Mouse (Mus musculus) thymus, postnatal 25 days (tissue): ENCODE measurements around the gene Cpne5.
"Not testable (repeated sequence)": the region's sequence is repeated elsewhere in the genome, so short reads cannot be mapped to it uniquely, and the experiment has no call there.

Experiments
- DNase-seq: peaks from one replicate; pipeline ENCODE4 v3.0.0; 2022

Cpne5 gene

DNA sequence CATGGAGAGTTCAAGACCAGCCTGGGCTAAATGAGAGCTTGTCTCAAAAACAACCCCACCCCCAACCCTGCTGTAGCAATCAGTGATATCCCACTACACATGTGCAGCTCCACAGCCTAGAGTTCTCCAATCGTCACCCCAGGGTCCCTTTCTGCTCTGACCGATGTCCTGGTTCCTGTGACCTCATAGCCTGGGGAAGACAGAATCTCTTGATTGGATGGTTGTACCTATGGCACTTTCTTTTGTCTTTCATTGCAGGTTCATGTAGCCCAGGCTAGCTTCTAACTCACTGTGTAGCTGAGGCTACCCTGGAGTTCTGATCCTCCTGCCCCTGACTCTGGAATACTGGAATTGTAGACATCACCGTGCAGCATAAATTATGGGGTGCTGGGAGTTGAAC lies 111.4 kb downstream of the Cpne5 start:
- no peak for DNase-seq

- no peak for DNase-seq
These were observed 114.3 kb downstream of the Cpne5 start for GRCm38 (mm10) chr17:29123578-29124174.

DNA sequence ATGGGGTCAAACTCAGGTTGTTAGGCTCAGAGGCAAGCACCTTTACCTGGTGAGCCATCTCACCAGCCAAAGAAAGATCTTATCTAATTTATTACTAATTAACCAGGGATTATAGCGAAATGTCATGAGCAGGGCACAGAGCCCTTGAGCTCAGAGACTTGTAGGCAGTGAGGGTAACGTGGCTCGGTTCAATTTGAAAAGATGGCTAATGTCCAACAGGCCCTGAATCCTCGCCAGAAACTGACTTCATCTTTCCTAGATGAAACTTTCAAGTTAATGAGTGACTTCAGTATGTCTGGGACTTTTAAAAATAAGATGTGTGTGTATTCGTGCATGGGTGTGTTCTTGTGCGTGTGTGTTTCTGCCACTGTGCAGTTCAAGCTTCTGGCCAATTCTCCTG lies 115.2 kb downstream of the Cpne5 start:
- DNase-seq, result no peak

GRCm38 (mm10) chr17:29120666-29121065 lies 117.3 kb downstream of the Cpne5 start:
- DNase-seq, result no peak

DNA sequence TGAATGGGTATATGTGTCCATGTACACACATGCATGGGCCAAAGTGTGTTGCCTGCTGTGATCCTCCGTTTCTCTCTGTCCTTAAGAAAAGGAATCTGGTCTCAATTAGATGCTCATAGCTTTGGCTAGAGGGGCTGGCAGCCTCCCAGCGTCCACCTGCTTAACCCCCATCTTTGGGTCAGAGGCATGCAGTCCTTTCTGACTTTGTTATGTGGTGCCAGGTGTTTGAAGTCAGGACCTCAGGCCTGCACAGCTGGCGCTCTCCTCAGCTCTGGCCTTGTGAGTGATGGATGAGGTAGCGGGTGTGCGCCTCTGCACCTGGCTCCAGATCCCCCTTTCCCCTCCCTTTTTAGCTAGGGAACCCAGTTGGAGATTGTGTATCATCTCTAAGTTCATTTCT lies 119.9 kb downstream of the Cpne5 start:
- DNase-seq, result peak; percentile 30

DNA sequence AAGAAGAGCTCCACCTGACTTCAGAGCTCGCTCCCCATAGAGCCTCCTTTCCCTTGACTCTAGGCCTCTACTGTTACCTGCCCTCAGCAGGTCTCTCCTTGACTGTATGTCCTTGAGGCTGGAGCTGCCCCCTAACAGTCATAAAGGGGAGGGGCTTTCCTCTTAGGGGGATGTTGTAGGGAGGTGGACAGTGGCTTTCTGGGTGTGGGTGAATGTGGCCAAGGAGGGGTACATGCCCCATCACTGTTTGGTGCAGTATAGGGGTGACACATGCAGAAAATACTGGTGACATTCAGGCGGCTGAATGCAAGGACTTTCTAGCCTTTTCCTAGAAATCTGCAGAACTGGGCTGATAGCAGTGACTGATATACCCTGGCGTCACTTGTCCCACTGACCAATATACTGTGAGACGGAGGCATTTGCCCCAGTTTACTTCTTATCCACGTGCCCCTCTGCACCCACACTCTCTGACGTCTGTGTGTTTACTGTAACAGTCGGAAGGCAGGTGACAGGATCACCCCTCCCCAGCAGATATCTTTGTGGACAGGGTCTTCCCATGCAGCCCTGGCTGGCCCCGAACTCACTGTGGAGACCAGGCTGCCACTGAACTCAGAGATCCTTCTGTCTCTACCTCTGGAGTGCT lies 120.8 kb downstream of the Cpne5 start:
- DNase-seq, result no peak

GRCm38 (mm10) chr17:29116023-29116422 lies 121.9 kb downstream of the Cpne5 start:
- no peak for DNase-seq

- DNase-seq, result no peak
These were observed 124.2 kb downstream of the Cpne5 start, which contains the start of gene Rab44 for GRCm38 (mm10) chr17:29113591-29114352. Gene Rab44, plus strand, starts transcription at chr17:29114145.

DNA sequence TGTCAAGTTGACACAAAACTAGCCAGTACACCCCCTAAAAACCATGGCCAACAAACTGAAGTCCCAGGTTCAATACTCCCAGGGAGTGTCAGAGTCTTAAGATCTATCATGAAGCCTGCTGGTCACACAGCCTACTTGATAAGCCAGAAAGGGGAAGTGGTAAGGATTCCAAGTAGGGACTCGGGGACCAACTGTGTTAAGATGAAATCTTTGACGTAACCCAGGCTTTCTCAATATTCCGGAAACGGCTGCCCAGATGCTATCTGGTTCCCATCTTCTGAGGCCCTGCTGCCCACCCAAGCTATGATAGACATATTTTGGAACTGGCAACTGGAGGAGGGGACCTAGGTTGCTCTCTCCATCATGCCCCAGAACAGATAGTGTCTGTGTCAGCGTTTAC lies 126.6 kb downstream of the Cpne5 start:
- DNase-seq, result no peak

- not testable (repeated sequence) for DNase-seq
These were observed 127.6 kb downstream of the Cpne5 start for GRCm38 (mm10) chr17:29110356-29110755.
